Mouse (Mus musculus) heart, embryonic 13.5 days (tissue): ENCODE measurements at regions not wholly inside any gene's neighbourhood (a gene's known extent, or its start where the extent isn't known, plus 50 kb on each side); places are given as distances from the start of the nearest gene placed in this dataset.
"Not testable (repeated sequence)": the region's sequence is repeated elsewhere in the genome, so short reads cannot be mapped to it uniquely, and the experiment has no call there.

ENCODE experiments used
- ATAC-seq: fragments of 200-750 bp; cut with Nextera tagmentation; 2 replicates; pipeline ENCODE4 v1.8.0; 2017; ENCODE audit warnings: moderate TSS enrichment; ENCODE audit not compliant: insufficient number of reproducible peaks, low FRiP score, low TSS enrichment; ENCODE audit errors: extremely low read depth
- H3K27ac ChIP-seq: fragments of 300-500 bp; sonication (generic); replicated peaks from 2 replicates; pipeline ENCODE4 v1.5.1; 2015; ENCODE audit warnings: moderate library complexity, mild to moderate bottlenecking, inconsistent platforms
- H3K27me3 ChIP-seq: fragments of 300-500 bp; sonication (generic); replicated peaks from 2 replicates; pipeline ENCODE4 v1.6.1; 2015; ENCODE audit warnings: mild to moderate bottlenecking, inconsistent platforms
- H3K36me3 ChIP-seq: fragments of 300-500 bp; sonication (generic); 2 replicates; pipeline ENCODE4 v1.6.1; 2015; ENCODE audit warnings: mild to moderate bottlenecking, inconsistent platforms
- H3K4me1 ChIP-seq: fragments of 300-500 bp; sonication (generic); 2 replicates; pipeline ENCODE4 v1.6.1; 2015; ENCODE audit warnings: inconsistent platforms
- H3K4me2 ChIP-seq: fragments of 300-500 bp; sonication (generic); 2 replicates; pipeline ENCODE4 v1.6.1; 2015; ENCODE audit warnings: inconsistent platforms, mild to moderate bottlenecking, moderate library complexity
- H3K4me3 ChIP-seq: fragments of 300-500 bp; sonication (generic); 2 replicates; pipeline ENCODE4 v1.5.1; 2015; ENCODE audit warnings: moderate library complexity, mild to moderate bottlenecking, inconsistent platforms
- H3K9ac ChIP-seq: fragments of 300-500 bp; sonication (generic); 2 replicates; pipeline ENCODE4 v1.6.1; 2015; ENCODE audit warnings: inconsistent platforms, mild to moderate bottlenecking, moderate library complexity
- H3K9me3 ChIP-seq: fragments of 300-500 bp; sonication (generic); 2 replicates; pipeline ENCODE4 v1.6.1; 2016; ENCODE audit warnings: inconsistent platforms
- WGBS: fragments of 180-500 bp; shearing (Covaris S2); methylation state at CpG from one replicate; pipeline ENCODE4 v1.1.7; 2015; ENCODE audit warnings: mixed read lengths; 5-methylcytosine and 5-hydroxymethylcytosine counted together

- H3K4me1 ChIP-seq, H3K4me3 ChIP-seq, ATAC-seq, H3K36me3 ChIP-seq, H3K27ac ChIP-seq, H3K27me3 ChIP-seq, H3K9ac ChIP-seq, H3K9me3 ChIP-seq, H3K4me2 ChIP-seq: not testable (repeated sequence)
- WGBS, result 35% methylated on average over 6 of the region's 6 CpGs
Measured at GRCm38 (mm10) chr13:16490680-16491079, 479.0 kb downstream of the Inhba start.

- Histone ChIP-seq H3K4me1 (no peaks in the 10 kb centered on the region), H3K4me2 (no peak overlapping the region), H3K36me3 (no peaks in the 10 kb centered on the region), H3K4me3 (no peak overlapping the region), H3K9me3 (no peaks in the 10 kb centered on the region), H3K27me3 (no peaks in the 10 kb centered on the region), H3K9ac (no peak overlapping the region), H3K27ac (no peak overlapping the region)
- WGBS, result 62% methylated on average over 1 of the region's 1 CpGs
- ATAC-seq, result no peak
Measured at GRCm38 (mm10) chr13:16498052-16498451, 486.4 kb downstream of the Inhba start.

- Histone ChIP-seq H3K9ac (no peak overlapping the region), H3K4me2 (no peak overlapping the region), H3K27ac (no peak overlapping the region), H3K9me3 (no peaks in the 10 kb centered on the region), H3K36me3 (no peaks in the 10 kb centered on the region), H3K4me3 (no peak overlapping the region), H3K27me3 (no peaks in the 10 kb centered on the region), H3K4me1 (0 out of 2 replicates have a peak, but pooled peaks cover 3% of the 10 kb centered on the region)
- WGBS, result 51% methylated on average over 4 of the region's 4 CpGs
- no peak for ATAC-seq
Measured at GRCm38 (mm10) chr13:16512876-16513275, 501.2 kb downstream of the Inhba start.

- H3K27ac ChIP-seq, result no peak overlapping the region
- no peaks in the 10 kb centered on the region for H3K27me3 ChIP-seq
- ATAC-seq, result no peak
- H3K9ac ChIP-seq, result no peak overlapping the region
- H3K4me2 ChIP-seq, result no peak overlapping the region
- H3K36me3 ChIP-seq, result no peaks in the 10 kb centered on the region
- H3K4me1 ChIP-seq, result 0 out of 2 replicates have a peak, but pooled peaks cover 3% of the 10 kb centered on the region
- no peak overlapping the region for H3K4me3 ChIP-seq
- no peaks in the 10 kb centered on the region for H3K9me3 ChIP-seq
Measured at GRCm38 (mm10) chr13:16515195-16515594, 503.5 kb downstream of the Inhba start.

GRCm38 (mm10) chr13:16529036-16529435 is 517.4 kb downstream of the Inhba start:
- Histone ChIP-seq H3K4me1 (no peaks in the 10 kb centered on the region), H3K9ac (no peak overlapping the region), H3K36me3 (no peaks in the 10 kb centered on the region), H3K4me3 (no peak overlapping the region), H3K27me3 (no peaks in the 10 kb centered on the region), H3K27ac (no peak overlapping the region), H3K9me3 (no peaks in the 10 kb centered on the region), H3K4me2 (no peak overlapping the region)
- no peak for ATAC-seq
- 43% methylated on average over 5 of the region's 5 CpGs for WGBS

- no peak overlapping the region for H3K27ac ChIP-seq
- H3K9ac ChIP-seq, result no peak overlapping the region
- H3K36me3 ChIP-seq, result no peaks in the 10 kb centered on the region
- H3K4me2 ChIP-seq, result no peak overlapping the region
- no peaks in the 10 kb centered on the region for H3K9me3 ChIP-seq
- no peaks in the 10 kb centered on the region for H3K4me1 ChIP-seq
- no peak overlapping the region for H3K4me3 ChIP-seq
- ATAC-seq, result no peak
- no peaks in the 10 kb centered on the region for H3K27me3 ChIP-seq
- WGBS, result 42% methylated on average over 5 of the region's 5 CpGs
Measured at GRCm38 (mm10) chr13:16543771-16544170, 532.1 kb downstream of the Inhba start.

- H3K4me1 ChIP-seq, result no peaks in the 10 kb centered on the region
- no peaks in the 10 kb centered on the region for H3K9me3 ChIP-seq
- ATAC-seq, result no peak
- no peak overlapping the region for H3K4me3 ChIP-seq
- H3K36me3 ChIP-seq, result no peaks in the 10 kb centered on the region
- no peak overlapping the region for H3K9ac ChIP-seq
- no peaks in the 10 kb centered on the region for H3K27me3 ChIP-seq
- no peak overlapping the region for H3K27ac ChIP-seq
- no peak overlapping the region for H3K4me2 ChIP-seq
Measured at GRCm38 (mm10) chr13:16550060-16550459, 538.4 kb downstream of the Inhba start.

- WGBS, result 44% methylated on average over 1 of the region's 1 CpGs
- no peaks in the 10 kb centered on the region for H3K9me3 ChIP-seq
Measured at GRCm38 (mm10) chr13:16564988-16565387, 553.3 kb downstream of the Inhba start.

GRCm38 (mm10) chr13:16574069-16574468 is 562.4 kb downstream of the Inhba start:
- ATAC-seq, result no peak
- WGBS, result 13% methylated on average over 4 of the region's 4 CpGs
- H3K27ac ChIP-seq, result no peak overlapping the region

More at GRCm38 (mm10) chr13:16564988-16565387, 553.3 kb downstream of the Inhba start:
- Histone ChIP-seq H3K27me3 (no peaks in the 10 kb centered on the region), H3K9ac (no peak overlapping the region), H3K4me3 (no peak overlapping the region), H3K4me1 (no peaks in the 10 kb centered on the region), H3K4me2 (no peak overlapping the region), H3K27ac (no peak overlapping the region), H3K36me3 (no peaks in the 10 kb centered on the region)
- ATAC-seq, result no peak

GRCm38 (mm10) chr13:16586286-16586685 is 574.6 kb downstream of the Inhba start:
- H3K4me2 ChIP-seq, result no peak overlapping the region
- H3K9ac ChIP-seq, result no peak overlapping the region
- H3K27ac ChIP-seq, result no peak overlapping the region
- ATAC-seq, result no peak
- no peaks in the 10 kb centered on the region for H3K27me3 ChIP-seq
- H3K9me3 ChIP-seq, result no peaks in the 10 kb centered on the region
- H3K4me3 ChIP-seq, result no peak overlapping the region
- no peaks in the 10 kb centered on the region for H3K4me1 ChIP-seq
- no peaks in the 10 kb centered on the region for H3K36me3 ChIP-seq

More at GRCm38 (mm10) chr13:16574069-16574468, 562.4 kb downstream of the Inhba start:
- H3K9me3 ChIP-seq, result no peaks in the 10 kb centered on the region
- no peak overlapping the region for H3K4me3 ChIP-seq
- H3K4me2 ChIP-seq, result no peak overlapping the region
- no peaks in the 10 kb centered on the region for H3K36me3 ChIP-seq
- no peaks in the 10 kb centered on the region for H3K4me1 ChIP-seq
- H3K9ac ChIP-seq, result no peak overlapping the region
- H3K27me3 ChIP-seq, result no peaks in the 10 kb centered on the region

- Histone ChIP-seq H3K27me3 (no peaks in the 10 kb centered on the region), H3K27ac (no peak overlapping the region), H3K9ac (no peak overlapping the region), H3K4me3 (no peak overlapping the region), H3K4me2 (no peak overlapping the region), H3K4me1 (no peaks in the 10 kb centered on the region), H3K36me3 (no peaks in the 10 kb centered on the region), H3K9me3 (no peaks in the 10 kb centered on the region)
- 85% methylated on average over 5 of the region's 5 CpGs for WGBS
- ATAC-seq, result no peak
Measured at GRCm38 (mm10) chr13:16619755-16620154, 608.1 kb downstream of the Inhba start.

GRCm38 (mm10) chr13:16626584-16626983 is 614.9 kb downstream of the Inhba start:
- Histone ChIP-seq H3K4me3 (no peak overlapping the region), H3K9me3 (no peaks in the 10 kb centered on the region), H3K27ac (no peak overlapping the region), H3K4me1 (no peaks in the 10 kb centered on the region), H3K4me2 (no peak overlapping the region), H3K36me3 (no peaks in the 10 kb centered on the region), H3K27me3 (no peaks in the 10 kb centered on the region), H3K9ac (no peak overlapping the region)
- WGBS, result 73% methylated on average over 4 of the region's 4 CpGs
- ATAC-seq, result no peak
